Mouse (Mus musculus) heart, postnatal 10 days (tissue): ENCODE results near the gene Arpp21. TPM values are rescaled to one million over a fixed set of nuclear protein-coding genes. Genes with fewer than 3 reads are reported as not detected.

Experiments
- DNase-seq, 2 experiments: peaks; one replicate each; pipeline ENCODE4 v3.0.0; 2021
- intact Hi-C: fragments of 180-260 bp; cut with DNase I; formaldehyde crosslinking; loops from one replicate; pipeline ENCODE4 v1.15.1; 2025
- total RNA-seq, 2 experiments: library from RNA; stranded (reverse); gene quantifications; 2 replicates each; pipeline ENCODE4 v1.2.3; 2021

The Arpp21 gene
- total RNA-seq = 1 to 10 TPM; 1.8 to 2.8 TPM

- intact Hi-C loops = no loop called here
- DNase-seq = no peak
Observed at GRCm38 (mm10) chr9:112235696-112236397, at the start of gene Arpp21. Gene Arpp21 (minus strand): TSS chr9:112235938.

- intact Hi-C loops = no loop called here
- DNase-seq = no peak
Observed at GRCm38 (mm10) chr9:112272426-112272969, 36.8 kb upstream of the Arpp21 start.

- intact Hi-C loops = no loop called here
- DNase-seq = no peak
Observed at GRCm38 (mm10) chr9:112264982-112265641, 29.4 kb upstream of the Arpp21 start.

GRCm38 (mm10) chr9:112261986-112262901 is 26.5 kb upstream of the Arpp21 start:
- DNase-seq = no peak

GRCm38 (mm10) chr9:112261556-112261955 is 25.8 kb upstream of the Arpp21 start:
- no peak for DNase-seq
- intact Hi-C loops = no loop called here

More at GRCm38 (mm10) chr9:112261986-112262901, 26.5 kb upstream of the Arpp21 start:
- intact Hi-C loops = no loop called here

- DNase-seq = no peak
- intact Hi-C loops = no loop called here
Observed at GRCm38 (mm10) chr9:112260696-112261095, 25.0 kb upstream of the Arpp21 start.

- intact Hi-C loops = no loop called here
- DNase-seq = no peak
Observed at GRCm38 (mm10) chr9:112258560-112258959, 22.8 kb upstream of the Arpp21 start.

GRCm38 (mm10) chr9:112255971-112256370 is 20.2 kb upstream of the Arpp21 start:
- intact Hi-C loops = no loop called here
- no peak for DNase-seq

- intact Hi-C loops = no loop called here
- no peak for DNase-seq
Observed at GRCm38 (mm10) chr9:112253730-112254129, 18.0 kb upstream of the Arpp21 start.

GRCm38 (mm10) chr9:112251857-112252256 is 16.1 kb upstream of the Arpp21 start:
- intact Hi-C loops = no loop called here
- DNase-seq = no peak

- no peak for DNase-seq
- intact Hi-C loops = no loop called here
Observed at GRCm38 (mm10) chr9:112251339-112251738, 15.6 kb upstream of the Arpp21 start.

GRCm38 (mm10) chr9:112249753-112250152 is 14.0 kb upstream of the Arpp21 start:
- DNase-seq = no peak
- intact Hi-C loops = no loop called here

- no peak for DNase-seq
- intact Hi-C loops = no loop called here
Observed at GRCm38 (mm10) chr9:112247183-112247582, 11.4 kb upstream of the Arpp21 start.

GRCm38 (mm10) chr9:112238168-112238567 is 2.4 kb upstream of the Arpp21 start:
- intact Hi-C loops = no loop called here
- DNase-seq = no peak

- DNase-seq = no peak
- intact Hi-C loops = no loop called here
Observed at GRCm38 (mm10) chr9:112236551-112236950, 813 bp upstream of the Arpp21 start.

GRCm38 (mm10) chr9:112235041-112235695 is 570 bp downstream of the Arpp21 start:
- intact Hi-C loops = no loop called here
- DNase-seq = peak; percentile 24 to 30

- intact Hi-C loops = no loop called here
- peak; percentile 10 to 15 for DNase-seq
Observed at GRCm38 (mm10) chr9:112234505-112235024, 1.2 kb downstream of the Arpp21 start.

- DNase-seq = no peak
- intact Hi-C loops = no loop called here
Observed at GRCm38 (mm10) chr9:112233822-112234504, 1.8 kb downstream of the Arpp21 start.

- intact Hi-C loops = no loop called here
- DNase-seq = no peak
Observed at GRCm38 (mm10) chr9:112233378-112233777, 2.4 kb downstream of the Arpp21 start.
